Mouse (Mus musculus) 3134 (cell line): ENCODE measurements around the gene Gm5447.

Experiments
- DNase-seq: peaks from one replicate; pipeline ENCODE4 v3.0.0-alpha.2; 2011; ENCODE audit warnings: low spot score; ENCODE audit not compliant: insufficient read length; ENCODE audit errors: extremely low read depth

Gm5447 gene

DNA sequence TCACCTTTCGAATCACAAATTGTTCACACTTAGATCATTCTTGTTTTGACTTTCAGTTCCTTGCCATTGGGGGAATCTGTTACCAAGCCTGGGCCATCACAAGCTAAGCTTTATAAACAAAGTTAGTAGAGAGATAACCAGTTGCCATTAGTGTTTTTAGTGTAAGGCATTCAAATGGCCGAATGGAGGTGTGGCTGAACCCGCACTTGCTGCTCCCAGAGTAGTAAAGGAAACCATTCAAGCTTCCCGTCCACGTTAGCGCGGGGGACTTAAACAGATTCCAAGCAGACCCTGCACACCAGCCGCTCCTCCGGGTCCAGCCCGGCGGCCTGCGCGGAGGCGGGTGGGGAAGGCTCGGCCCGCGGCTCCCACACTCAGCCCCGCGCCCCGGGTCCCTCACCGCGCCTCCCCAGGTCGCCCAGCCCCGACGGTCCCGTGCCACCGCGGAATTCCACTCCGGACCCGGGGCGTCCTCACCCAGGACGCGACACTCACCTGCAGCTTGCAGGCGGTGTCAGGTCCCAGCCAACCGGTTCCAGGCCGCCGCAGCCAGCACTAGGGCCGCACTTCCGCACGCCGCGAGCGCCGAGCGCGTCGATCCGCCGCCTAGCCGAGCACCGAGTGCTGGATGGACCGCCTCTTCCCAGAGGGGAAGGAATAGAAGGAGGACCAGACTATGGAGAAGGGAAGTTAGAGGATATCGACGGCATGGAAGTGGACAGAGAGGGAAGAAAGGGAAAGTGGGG lies at the start of gene Gm5447, which contains the start of gene Exoc2:
TSS of gene Gm5447 (plus strand) at position 704 of the 746 bp plus-strand sequence.
TSS of gene Exoc2 (minus strand) at position 593 of the 746 bp plus-strand sequence.
- peak; percentile 88 for DNase-seq

DNA sequence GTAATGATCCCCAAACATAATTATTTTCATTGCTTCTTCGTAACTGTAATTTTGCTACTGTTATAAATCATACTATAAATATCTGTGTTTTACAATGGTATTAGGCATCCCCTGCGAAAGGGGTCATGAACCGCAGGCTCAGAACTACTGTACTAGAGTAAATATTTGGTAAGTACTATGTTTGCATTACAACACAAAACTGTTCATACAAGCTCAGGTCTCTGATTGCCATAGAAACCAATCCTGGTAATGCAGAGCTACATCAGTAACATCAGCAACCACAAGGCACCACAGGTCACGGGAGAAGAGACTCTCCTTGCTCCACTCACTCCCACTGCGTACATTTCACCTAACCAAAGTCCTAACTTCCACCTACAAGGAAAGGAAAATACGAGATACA lies 49.7 kb upstream of the Gm5447 start:
- no peak for DNase-seq

- DNase-seq, result no peak
These were observed 44.9 kb upstream of the Gm5447 start for GRCm38 (mm10) chr13:30929119-30929518.

DNA sequence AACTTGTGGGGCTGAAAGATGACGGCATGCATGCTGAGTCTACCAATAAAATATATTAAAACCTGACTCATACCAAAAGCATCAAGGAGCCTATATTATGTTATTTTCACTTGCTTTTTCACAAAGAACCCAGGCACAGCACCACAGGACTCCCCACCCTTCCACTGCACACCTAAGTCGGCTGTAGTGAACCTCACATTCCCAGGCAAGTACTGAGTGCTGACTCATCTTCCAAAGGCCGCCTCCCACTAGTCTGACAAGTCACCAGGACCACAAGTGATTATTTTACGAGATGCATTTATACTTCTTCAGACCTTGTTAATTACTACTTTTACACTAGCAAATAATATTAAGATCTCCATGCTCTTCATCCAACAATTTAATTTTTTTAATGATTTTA lies 42.4 kb upstream of the Gm5447 start:
- DNase-seq, result peak; percentile 7

DNA sequence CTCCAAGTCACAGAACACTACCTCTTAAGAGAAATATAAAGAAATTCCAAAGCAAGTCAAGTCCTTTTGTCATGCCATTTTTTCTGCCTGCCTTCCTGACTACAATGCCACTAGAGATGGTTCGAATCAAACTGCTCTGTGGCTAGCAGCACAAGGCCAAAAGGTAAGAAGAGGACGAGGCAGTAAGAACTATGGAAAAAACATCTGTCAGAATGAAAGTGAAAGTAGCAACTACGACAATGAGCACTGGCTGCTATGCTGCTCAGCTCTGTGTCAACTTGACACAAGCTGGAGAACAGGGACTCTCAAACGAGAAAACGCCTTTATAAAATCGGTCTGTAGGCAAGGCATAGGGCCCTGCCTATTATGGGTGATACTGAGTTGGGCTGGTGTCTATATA lies 41.0 kb upstream of the Gm5447 start:
- DNase-seq, result no peak

GRCm38 (mm10) chr13:30945788-30946187 lies 28.2 kb upstream of the Gm5447 start:
- no peak for DNase-seq

DNA sequence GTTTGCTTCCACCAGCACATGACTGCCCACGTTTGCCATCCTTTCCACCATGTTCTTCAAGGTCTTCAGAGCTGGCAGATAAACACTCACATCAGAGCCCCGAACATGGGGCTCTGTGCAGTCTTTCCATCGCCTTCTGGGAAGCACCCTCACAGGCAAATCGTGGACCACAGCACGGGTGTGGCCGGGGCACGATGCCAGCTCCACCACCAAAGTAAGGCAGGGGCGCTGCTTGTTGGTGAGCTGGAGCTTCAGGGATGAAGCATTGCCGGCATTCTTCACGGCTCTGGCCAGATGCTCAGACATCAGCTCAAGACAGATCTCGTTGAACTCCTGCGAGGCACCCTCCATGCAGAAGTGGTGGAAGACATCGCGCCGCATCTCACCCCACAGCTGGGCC lies 26.9 kb upstream of the Gm5447 start:
- peak; percentile 11 for DNase-seq

- no peak for DNase-seq
These were observed 26.5 kb upstream of the Gm5447 start, which contains the start of gene Hus1b for GRCm38 (mm10) chr13:30947540-30947939. TSS of gene Hus1b (minus strand) at chr13:30947759.

GRCm38 (mm10) chr13:30949181-30949580 lies 24.8 kb upstream of the Gm5447 start:
- no peak for DNase-seq

DNA sequence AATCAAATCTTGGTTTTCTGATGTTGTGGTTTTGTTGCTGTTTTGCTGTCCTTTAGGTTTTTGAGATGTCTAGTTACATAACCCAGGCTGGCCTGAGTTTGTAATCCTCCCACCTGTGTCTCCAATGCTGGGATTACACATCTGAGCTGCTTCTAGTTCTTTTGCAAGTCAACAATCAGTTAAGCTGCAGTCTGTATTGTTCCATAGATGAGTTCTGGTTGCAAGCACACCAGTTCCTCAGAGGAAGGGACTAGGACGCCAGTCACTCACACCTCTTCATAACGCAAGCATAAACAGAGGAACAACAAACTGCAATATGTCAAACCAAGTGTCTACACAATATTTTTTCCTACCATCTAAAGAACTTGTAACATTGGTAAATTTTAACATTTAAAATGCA lies 22.0 kb upstream of the Gm5447 start:
- DNase-seq, result no peak

DNA sequence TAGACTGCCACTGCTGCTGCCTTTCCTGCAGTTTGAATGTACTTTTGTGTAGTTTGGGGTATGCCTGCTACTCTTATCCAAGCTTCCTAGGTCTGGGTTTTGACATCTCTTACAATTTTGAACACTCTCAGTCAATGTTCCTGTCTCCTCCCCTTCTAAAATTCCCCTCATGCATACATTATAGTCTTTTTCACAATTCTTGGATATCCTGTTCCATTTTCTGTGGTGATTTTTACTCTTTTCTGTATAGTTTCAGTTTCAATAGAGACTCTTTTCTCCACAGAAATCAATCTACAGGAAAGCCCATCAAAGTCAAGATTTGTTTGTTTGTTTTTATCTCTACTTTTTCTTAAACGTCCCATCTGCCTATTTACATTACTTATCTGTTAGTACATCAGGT lies 20.4 kb upstream of the Gm5447 start:
- no peak for DNase-seq

DNA sequence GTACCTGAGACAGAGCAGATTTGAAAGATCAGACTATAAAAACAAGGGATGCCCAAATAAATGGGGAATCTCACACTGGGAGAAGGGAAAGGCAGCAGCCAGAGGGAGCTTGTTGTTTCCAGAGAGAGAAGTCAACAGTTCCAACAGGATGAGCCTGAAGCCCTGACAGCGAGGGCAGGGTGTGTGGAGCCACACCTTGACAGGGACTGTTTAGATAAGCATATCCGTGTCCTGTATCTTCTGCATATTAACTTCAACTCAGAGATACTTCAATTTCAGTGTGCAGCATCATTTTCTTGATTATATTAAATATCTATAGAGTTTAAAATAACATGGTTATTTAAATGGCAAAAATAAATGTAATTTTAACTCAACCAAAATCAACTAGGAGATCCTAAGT lies 13.3 kb upstream of the Gm5447 start:
- DNase-seq, result no peak

GRCm38 (mm10) chr13:30961932-30962331 lies 12.1 kb upstream of the Gm5447 start:
- DNase-seq, result no peak

- no peak for DNase-seq
These were observed 7.5 kb upstream of the Gm5447 start for GRCm38 (mm10) chr13:30966507-30966911.

- no peak for DNase-seq
These were observed 5.7 kb upstream of the Gm5447 start for GRCm38 (mm10) chr13:30968311-30968710.

- no peak for DNase-seq
These were observed 3.0 kb upstream of the Gm5447 start for GRCm38 (mm10) chr13:30971047-30971446.

DNA sequence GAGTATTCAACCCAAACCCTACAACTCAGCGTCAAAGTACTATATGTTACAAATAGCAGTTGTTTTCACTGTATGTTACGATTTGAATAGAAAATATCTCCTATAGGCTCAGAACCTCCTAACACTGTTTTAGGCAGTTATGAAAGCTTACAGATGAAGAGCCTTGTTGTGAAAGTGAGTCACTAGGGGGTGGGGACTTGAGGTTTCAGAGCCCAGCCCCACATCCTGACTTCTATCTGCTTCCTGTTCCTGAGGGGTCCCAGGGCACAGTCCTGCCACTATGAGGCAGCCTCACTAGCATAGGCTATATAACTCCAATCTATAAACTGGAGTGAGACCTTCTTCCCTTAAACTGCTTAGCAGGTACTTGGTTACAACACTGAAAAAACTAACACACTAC lies 1.9 kb upstream of the Gm5447 start:
- peak; percentile 27 for DNase-seq

- no peak for DNase-seq
These were observed 235 bp downstream of the Gm5447 start for GRCm38 (mm10) chr13:30974247-30974630.

- DNase-seq, result no peak
These were observed 2.6 kb downstream of the Gm5447 start for GRCm38 (mm10) chr13:30976536-30977084.

DNA sequence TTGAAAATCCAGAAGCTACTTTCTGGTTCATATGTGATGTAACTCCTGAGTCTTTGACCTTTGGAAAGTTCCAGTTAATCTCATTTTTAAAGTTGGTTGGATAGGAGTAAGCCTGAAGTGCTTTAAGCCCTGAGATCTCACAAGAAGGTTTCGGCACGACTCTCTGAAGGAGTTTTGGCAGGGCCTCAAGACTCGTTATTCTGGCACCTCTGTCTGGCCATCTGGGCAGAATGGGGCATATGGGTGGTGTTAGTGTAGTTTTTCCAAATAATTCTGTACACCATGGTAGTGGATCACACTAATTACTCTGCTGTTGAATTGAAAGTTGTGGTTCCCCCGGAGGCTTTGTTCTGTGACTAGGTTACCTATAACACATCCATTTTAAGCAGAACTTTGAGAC lies 4.2 kb downstream of the Gm5447 start:
- no peak for DNase-seq

DNA sequence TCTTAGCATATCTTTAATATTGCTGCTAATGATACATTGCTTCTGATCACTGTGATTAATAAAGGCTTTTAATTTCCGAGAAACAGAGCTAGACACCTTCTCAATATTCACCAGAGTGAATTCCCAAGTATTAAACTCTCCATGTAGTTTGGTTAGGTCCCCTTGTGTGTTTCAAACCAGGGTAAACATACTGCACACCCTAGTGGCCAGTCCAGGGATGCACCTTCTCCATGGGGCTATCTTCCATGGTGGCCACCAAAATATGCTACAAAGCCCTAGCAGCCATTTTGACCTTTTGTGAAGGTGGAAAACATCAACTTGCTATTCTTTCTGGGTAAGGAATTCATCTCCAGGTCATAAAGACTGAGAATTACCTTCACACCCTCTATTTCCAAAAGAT lies 7.7 kb downstream of the Gm5447 start:
- no peak for DNase-seq

GRCm38 (mm10) chr13:30985275-30985597 lies 11.2 kb downstream of the Gm5447 start:
- no peak for DNase-seq
